Mouse (Mus musculus): Measurements from ENCODE around the gene Macrod2.

The Macrod2 gene

GRCm38 (mm10) chr2:142222137-142222921 lies 1827.2 kb downstream of the Macrod2 start:
- DNase-seq (ENCODE audit: low spot score in 2 of 2): no peak

- DNase-seq (ENCODE audit: low spot score in 2 of 2): no peak
Observed at GRCm38 (mm10) chr2:142222926-142223325, 1827.8 kb downstream of the Macrod2 start.

- no peak for DNase-seq (ENCODE audit: low spot score in 2 of 2)
Observed at GRCm38 (mm10) chr2:142230985-142231549, 1836.0 kb downstream of the Macrod2 start.

- DNase-seq (ENCODE audit: low spot score in 2 of 2): no peak
Observed at GRCm38 (mm10) chr2:142232828-142233227, 1837.7 kb downstream of the Macrod2 start.

GRCm38 (mm10) chr2:142243483-142243882 lies 1848.4 kb downstream of the Macrod2 start:
- DNase-seq (ENCODE audit: low spot score in 2 of 2): no peak

DNA sequence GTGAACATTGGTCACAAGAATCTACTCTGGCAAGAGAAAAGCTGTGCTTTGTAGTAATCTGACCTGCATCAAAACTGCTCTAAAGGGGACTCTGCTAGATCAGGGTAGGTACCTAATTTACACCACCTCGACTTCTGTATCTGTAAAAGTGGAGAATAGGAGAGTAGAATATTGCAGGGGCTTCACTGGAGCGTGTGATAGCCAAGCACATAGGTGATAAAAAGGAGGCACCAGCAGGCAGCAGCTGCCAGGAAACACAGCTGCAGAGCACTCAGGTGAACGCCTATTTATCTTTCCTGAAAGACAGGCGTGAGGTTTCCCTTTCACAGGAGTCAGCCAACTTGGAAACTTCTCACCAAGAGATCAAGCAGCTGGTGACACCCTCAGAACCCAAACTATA lies 1855.3 kb downstream of the Macrod2 start:
- no peak for DNase-seq (ENCODE audit: low spot score in 2 of 2)

- no peak for DNase-seq (ENCODE audit: low spot score in 2 of 2)
Observed at GRCm38 (mm10) chr2:142251518-142251917, 1856.4 kb downstream of the Macrod2 start.

DNA sequence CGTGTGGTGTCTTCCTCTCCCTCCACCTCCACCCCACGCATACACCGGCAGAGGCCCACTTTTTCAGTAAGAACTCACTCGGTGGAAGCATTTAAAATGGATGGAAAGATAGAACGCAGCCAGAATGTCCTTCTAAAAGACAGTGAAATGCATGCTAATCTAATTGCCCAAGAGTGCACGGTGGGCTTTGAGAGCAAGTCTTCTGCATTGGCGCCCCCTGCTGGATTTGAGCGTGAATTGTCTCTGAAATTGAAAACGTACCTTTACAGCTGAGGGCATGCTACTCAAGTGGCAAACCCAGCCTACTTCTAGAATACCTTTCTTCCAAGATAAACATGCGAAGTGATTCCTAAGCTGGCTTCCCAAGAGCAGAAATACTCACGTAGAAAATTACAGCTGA lies 1858.8 kb downstream of the Macrod2 start:
- DNase-seq (ENCODE audit: low spot score in 2 of 2): peak; percentile 88 to 93

GRCm38 (mm10) chr2:142254566-142254965 lies 1859.5 kb downstream of the Macrod2 start:
- no peak for DNase-seq (ENCODE audit: low spot score in 2 of 2)

- no peak for DNase-seq (ENCODE audit: low spot score in 2 of 2)
Observed at GRCm38 (mm10) chr2:142257501-142257900, 1862.4 kb downstream of the Macrod2 start.

DNA sequence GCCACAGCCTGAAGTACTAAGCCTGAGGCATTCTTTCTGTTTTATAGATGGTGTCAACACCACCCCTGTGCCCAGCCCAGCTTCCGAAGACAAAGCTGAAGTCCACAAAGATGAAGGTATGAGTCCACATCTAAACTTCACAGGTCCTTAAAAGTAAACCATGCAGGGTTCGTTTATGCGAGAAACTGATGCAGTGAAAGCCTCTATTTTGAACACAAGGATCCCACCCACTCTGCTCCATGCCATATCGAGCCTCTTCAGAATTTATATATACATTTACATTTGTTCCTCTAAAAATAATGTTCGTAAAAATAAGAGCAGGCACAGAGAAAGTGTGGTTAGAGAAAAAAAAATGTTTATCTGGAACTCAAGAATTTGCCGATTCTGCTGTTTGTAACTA lies 1865.9 kb downstream of the Macrod2 start:
- no peak for DNase-seq (ENCODE audit: low spot score in 2 of 2)

GRCm38 (mm10) chr2:142264697-142265096 lies 1869.6 kb downstream of the Macrod2 start:
- DNase-seq (ENCODE audit: low spot score in 2 of 2): no peak

GRCm38 (mm10) chr2:142267836-142268235 lies 1872.7 kb downstream of the Macrod2 start:
- no peak for DNase-seq (ENCODE audit: low spot score in 2 of 2)

GRCm38 (mm10) chr2:142286761-142287160 lies 1891.7 kb downstream of the Macrod2 start:
- no peak for DNase-seq (ENCODE audit: low spot score in 2 of 2)

DNA sequence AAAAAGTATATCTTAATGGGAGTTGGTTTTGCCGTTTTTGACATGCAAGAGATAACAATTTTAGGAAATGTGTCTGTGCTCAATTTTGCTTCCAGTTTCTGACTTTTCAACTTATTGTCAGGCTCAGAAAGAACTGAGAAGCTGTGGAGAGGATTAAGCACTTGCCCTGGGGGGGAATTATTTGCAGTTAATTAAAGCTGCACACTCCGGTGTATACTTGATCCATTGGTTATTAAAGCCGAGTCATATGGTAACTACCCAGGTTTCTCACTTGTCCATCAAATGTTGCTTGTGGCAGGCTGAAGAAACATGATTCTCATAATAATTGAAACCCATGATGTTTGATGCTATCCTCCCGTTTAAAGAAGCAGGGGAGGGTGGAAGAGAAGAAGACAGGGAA lies 1899.7 kb downstream of the Macrod2 start:
- no peak for DNase-seq (ENCODE audit: low spot score in 2 of 2)

GRCm38 (mm10) chr2:142303098-142303911 lies 1908.2 kb downstream of the Macrod2 start:
- DNase-seq (ENCODE audit: low spot score in 2 of 2): no peak

- no peak for DNase-seq (ENCODE audit: low spot score in 2 of 2)
Observed at GRCm38 (mm10) chr2:142303912-142304182, 1908.7 kb downstream of the Macrod2 start.

GRCm38 (mm10) chr2:142323158-142323557 lies 1928.0 kb downstream of the Macrod2 start:
- DNase-seq (ENCODE audit: low spot score in 2 of 2): no peak

DNA sequence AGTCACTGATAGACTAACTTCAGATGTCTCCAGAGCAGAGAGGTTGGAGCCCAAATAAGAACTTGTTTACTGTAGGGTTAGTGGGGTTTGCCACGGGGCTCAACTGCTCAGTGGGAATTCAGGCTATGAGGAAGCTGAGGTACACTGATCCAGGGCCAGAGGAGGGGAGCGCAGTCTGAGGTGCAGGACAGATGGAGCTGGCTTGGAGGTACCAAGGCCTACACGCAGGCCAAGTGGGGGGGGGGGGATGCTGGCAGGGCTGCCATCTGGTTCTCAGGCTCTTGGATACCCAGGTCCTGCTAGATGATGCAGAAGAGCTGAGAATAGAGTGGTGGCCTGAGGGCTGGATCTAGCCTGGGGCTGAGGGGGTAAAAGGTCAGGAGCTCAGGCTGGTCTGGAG lies 1931.6 kb downstream of the Macrod2 start:
- no peak for DNase-seq (ENCODE audit: low spot score in 2 of 2)

DNA sequence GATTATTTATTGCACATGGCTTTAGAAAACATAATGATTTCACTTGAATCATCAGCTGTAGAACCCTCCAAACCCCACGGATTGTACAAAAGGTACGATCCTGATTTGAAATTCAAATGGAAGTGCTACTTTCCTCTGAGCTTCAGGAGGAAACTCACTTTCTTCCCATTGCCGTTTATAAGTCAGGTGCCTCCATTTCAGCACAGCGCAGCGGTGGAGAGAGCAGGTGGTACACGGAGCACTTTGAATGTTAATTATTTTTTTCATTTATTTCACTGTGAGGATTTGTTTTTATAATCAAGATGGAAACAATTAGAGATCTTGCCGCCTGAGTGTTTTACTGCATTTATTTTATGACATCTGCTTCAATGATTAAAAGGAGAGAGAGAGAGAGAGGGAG lies 1934.7 kb downstream of the Macrod2 start:
- no peak for DNase-seq (ENCODE audit: low spot score in 2 of 2)

GRCm38 (mm10) chr2:142334441-142335102 lies 1939.5 kb downstream of the Macrod2 start:
- DNase-seq (ENCODE audit: low spot score in 2 of 2): peak; percentile 28 to 40

All from right cerebral cortex, adult 2 months (tissue).